Mouse (Mus musculus) cerebellum, adult 9-10 months (tissue): ENCODE measurements around the gene 1700022I11Rik.

Experiments
- DNase-seq: peaks from one replicate; pipeline ENCODE4 v3.0.0; 2022

1700022I11Rik gene

DNA sequence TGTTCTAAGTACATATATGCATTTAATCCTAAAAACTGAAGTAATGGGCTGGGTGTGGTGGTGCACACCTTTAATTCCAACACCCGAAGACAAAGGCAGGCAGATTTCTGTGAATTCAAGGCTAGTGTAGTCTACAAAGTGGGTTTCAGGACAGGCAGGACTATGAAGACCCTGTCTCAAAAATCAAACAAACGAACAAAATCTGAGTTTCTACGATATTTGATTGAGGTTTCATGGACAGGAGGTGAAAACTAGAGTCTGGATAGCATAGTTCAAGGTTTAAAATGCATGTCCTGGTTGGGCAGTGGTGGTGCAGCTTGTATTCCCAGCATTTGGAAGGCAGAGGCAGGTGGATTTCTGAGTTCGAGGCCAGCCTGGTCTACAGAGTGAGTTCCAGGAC, at the start of gene 1700022I11Rik:
TSS of gene 1700022I11Rik (plus strand) at position 301 of the 400 bp plus-strand sequence.
- no peak for DNase-seq

DNA sequence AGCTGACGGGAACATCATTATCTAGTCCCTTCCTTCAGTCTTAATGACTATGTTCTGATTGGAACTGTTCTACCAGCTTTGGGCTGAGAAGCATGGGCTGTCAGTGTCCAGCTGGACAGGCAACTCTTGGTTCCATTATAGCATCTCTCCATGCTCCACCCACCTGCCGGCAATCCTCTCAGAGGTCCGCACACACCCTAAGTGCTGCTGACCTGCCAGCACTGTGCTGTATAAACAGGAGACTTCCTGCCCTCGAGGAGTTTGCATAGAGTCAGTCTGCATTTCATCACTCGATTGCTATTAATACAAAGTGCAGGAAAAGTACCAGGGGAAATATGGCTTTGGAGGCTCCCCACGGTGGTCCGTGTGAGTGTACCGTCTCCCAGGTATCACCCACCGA, 48.7 kb upstream of the 1700022I11Rik start:
- DNase-seq, result no peak

DNA sequence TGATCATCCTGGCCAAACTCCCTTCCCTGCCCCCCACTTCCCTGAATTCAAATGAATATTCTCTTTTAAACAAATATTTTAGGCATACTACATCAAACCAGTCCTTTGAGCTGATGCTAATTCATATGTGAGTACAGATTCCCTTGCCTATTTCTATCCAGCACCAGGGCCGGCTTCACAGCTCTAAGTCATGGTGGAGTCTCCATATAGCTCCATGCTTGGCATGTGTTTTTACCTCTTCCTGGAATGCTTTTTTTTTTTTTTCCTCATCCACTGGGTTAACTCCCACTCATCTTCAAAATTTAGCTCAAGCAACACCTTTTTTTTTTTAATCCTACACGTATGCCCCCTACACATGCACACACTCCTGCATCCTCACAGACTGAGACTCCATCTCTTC, 47.9 kb upstream of the 1700022I11Rik start:
- no peak for DNase-seq

DNA sequence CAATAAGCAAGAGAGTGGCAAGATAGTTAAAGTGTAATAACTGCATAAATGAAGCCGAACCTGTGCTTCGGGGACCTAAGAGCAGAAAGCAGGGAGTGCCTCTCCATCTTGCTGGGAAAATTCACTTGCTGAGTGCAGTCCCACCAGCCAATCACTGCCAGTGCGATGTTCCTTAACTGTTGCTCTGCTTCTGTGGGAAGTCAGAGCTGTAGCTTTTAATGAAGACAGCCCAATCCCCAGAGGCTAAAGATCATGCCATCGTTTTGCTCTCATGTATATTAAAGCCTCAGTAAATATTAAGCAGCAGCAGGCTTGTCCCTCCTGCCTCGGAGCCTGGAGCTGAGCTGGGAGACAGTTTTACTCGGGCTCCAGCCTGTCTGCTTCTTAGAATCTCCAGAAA, 47.3 kb upstream of the 1700022I11Rik start:
- no peak for DNase-seq

DNA sequence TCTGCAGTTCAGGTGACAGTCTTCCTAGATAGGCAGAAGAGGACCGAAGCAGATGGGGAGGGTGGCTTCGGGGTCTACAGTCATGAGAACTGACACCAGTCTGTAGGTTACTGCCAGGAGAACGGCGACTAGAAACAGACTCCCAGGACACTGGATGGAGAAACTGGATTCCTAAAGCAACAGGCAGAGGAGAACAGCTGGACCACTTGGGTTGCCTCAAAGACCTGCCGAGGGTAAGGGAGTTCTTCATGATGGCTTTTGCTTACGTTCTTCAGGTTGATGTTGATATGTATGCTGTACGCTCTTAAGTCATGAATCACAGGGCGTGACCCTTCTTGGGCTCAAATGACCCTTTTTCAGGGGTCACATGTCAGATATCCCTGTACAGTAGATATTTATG, 46.9 kb upstream of the 1700022I11Rik start:
- no peak for DNase-seq

DNA sequence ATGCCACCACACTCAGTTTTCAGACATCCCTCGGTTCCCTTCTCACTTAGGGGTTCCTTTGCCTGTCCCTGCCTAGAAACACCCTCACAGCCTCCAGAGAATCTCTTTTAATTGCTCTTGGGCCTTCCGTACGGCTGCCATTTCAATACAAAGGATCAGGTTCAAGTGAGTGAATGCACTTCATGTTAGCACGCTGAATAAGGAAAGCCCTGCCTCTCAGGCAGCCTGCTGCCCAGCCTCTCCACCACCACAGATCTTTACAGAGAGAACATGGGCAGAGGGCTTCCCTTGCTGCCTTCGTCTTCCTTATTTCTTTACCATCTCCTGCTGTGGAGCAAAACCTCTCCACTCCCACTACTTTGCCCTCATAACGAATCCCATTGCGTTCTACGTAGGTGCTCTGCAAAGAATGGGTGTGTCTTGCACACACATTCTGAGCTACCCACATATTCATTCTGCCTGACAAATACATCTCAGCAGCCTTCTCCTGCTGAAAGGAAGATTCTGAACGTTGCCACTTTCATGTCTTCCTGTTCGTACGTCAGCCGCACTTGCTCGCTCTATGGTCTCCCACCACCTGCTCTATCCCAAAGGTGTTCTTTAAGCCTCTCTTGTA, 45.2 kb upstream of the 1700022I11Rik start:
- DNase-seq, result no peak

DNA sequence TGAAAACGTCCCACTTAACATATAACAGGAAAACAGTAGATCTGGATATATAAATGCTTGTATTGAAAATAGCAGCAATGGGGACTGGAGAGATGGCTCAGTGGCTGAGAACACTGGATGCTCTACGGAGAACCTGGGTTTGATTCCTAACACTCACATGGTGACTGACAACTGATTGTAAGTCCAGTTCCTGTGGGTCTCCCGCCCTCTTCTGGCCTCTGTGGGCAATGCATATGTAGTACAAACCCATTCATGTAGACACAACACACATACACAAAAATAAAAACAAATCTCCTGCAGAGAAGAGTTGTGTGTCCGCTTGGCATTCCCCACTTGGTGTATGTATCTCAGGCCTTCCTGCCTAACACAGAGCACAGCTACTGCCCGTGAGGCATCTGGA, 41.2 kb upstream of the 1700022I11Rik start:
- DNase-seq, result no peak

DNA sequence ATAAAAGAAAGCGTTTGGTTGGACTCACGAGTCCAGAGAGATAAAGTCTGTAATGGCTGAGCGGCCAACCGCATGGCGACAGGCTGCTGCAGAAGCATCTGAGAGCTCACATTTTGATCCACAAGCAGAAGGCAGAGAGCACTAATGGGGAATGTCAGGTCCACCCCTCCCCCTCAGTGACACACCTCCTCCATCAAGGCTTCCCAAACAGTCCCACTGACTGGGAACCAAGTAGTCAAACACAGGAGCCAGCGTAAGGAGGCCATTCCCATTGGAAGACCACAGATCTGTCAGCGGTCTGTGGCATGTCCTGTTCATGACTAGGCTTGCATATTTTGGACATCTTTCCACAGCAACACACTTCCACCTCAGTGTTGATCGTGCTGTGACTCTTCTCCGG, 40.5 kb upstream of the 1700022I11Rik start:
- DNase-seq, result no peak

DNA sequence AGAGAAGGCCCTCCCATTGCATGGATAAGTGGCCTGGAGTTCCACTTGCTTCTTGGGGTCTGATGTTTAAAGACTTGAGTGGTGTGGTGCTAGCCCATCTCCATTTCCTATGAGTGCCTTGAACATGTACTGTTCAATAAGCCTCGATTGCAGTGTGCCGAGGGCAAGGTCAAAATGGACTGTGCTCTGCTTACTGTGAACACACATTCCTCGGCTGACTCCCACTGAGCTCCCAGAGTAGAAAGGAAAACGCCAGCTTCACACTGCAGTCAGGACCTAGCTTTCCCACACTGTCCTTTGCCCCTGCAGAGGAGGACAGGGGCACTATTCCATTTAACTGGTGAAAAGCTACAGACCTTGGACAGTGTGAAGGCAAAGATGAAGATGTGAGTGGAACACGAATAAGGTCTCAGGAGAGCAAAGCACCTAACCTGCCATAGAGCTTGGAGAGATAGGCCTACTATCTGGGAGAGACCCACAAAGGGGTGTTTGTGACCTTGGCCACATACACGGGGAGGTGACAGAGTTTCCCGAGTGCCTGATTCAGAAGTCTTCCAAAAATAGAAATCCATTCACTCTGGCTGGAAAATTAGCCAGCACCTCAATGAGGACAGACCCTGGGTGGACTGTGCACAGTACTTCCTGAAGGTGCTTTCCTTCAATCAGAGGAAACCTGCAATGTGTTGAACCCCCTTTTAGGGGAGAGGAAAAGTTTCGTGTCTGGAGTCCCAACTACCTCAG, 37.0 kb upstream of the 1700022I11Rik start:
- no peak for DNase-seq

DNA sequence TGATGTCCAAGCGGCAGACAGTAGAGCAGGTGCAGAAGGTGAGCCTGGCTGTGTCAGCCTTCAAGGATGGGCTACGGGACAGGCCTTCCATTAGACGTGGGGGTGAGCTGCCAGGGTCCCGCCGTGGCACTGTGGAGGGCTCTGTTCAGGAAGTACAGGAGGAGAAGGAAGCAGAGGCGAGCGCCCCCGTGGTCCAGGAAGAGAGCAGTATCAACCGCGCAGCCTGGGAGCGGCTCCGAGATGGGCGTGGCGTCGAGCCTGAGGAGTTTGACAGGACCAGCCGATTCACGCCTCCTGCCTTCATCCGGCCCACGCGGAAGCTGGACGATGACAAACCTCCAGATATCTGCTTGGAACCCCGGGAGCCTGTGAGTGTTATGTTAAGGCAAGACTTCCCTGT, 35.8 kb upstream of the 1700022I11Rik start:
- no peak for DNase-seq

DNA sequence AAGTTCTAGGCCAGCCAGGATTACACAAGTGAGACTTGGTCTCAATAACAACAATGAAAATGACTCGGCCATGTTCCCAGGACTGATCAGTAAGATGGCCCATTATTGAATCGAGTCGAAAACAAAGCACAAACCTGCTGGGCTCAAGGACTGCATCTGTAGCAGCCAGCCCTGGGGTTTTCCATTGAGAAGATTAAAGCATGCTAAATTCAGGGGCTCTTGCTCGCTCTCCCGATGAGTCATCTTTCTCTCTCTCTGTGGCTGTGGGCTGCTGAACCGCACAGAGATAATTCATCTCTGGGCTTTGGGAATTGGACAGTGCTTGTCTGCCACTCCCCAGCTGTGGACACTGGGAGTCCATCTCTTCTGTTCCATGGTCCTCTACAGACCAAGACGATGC, 28.0 kb upstream of the 1700022I11Rik start:
- DNase-seq, result no peak

DNA sequence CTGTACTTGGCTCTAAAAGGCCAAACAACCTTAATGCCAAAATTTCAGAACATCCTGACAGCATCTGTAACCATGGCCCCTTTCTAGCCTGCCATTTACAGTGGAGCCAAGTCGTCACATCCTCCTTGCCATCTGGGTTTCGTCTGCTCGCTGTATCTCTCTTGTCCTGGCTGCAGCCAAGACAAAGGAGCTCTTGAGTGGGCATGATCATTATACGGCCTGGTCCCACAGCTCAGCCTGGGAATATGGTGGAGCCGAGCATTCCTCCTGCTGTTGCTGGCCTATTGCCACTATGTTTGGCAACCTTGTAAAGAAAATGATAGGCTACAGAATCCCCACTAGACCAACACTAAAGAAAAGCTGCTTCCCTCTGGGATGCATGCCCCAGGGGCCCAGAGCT, 26.1 kb upstream of the 1700022I11Rik start:
- DNase-seq, result no peak

DNA sequence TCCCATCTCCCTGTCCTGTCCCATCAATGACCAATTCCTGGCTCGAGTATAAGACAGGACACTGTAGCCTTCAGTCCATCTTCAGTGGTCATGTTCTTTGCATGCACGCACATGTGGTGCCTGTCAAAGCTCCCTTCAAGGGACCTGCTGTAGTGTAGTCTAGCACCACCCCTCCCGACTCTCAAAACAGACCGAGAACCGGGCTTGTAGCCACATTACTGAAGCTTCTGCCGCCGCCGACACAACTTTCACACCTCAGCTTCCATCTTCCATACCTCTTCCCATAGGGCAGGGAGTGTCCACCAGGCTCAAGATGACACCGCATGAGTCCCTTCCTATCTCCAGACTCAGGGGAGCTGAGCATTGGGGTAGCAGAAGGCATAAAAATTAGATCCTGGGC, 25.2 kb upstream of the 1700022I11Rik start:
- no peak for DNase-seq

DNA sequence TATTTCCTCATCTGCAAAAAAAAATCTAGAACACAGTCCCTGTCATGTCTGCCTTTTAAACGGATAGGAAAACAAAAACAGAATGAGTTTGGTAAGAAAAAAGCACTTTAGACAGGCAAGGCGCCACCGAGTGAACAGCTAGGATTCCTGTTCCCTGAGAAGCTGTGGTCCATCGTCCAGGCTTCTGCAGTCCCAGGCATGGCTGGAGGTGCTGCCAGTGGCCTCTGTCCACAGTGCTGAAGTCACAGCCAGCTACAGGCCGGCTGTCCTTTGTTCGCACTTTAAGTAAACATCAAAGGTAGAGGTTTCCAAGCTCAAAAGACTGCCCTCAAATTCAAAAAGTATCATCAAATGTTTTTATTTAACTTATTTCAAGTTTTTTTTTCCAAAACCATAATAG, 24.4 kb upstream of the 1700022I11Rik start:
- DNase-seq, result no peak

DNA sequence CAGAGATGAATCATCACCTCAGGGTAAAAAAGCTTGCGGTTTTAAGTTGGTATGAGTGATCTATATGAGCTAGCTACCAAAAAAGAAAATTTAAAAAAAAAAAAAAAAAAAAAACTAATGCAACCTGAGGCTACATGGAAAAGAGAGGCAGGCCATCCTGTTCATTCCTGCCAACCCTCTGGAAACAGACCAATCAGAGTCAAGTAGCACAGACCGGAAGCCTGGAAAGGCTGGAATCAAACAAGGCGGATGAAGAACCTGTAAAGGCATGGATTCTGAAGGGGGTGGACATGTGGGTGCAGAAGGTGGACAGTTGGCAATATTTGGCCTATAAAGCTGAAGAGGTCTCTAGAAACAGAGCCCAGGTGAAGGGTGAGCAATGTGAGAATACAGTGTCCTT, 24.0 kb upstream of the 1700022I11Rik start:
- DNase-seq, result no peak

DNA sequence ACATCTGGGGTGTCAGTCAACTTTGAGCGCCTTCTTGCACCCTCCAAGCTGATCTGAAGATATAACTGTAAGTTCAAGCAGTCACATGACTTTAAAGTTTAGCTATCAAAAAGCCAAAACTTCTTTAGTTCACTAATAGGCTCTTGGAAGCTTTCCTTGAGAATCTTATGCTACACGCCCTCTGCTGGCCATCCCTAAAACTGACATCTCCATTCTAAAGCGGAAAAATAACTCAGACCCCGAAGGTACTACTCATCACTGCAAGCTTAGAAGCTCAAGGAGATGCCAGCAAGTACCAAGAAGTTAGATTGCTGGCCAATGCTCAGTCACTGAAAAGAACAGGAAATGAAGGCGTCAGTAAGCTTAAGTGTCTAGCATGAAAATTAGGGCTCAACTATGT, 23.5 kb upstream of the 1700022I11Rik start:
- DNase-seq, result peak; percentile 77

DNA sequence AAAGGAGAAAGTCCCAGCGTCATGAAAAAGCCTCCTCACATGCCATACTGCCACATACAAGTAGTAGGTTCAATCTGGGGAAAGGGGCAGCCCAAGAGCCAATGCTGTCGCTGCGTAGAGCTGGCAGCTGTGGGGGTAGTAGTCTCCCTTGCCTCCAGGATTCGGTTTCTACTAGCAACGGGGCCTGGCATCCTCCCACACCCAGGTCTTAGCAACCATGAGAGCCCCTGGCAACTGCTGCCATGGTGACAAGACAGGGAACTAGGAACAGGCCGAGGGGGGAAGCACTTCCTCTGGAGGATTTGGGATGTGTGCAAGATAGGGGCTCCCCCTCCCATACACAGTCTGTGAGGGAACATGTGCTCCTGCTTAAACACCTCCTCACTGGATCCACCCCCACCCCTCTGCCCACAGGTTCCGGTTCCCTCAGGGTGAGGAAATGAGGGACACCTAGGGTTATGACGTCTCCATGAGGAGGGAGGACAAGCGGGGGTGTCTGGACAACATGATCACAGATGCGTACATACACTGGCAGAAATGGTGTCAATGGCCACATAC, 22.6 kb upstream of the 1700022I11Rik start:
- DNase-seq, result peak; percentile 46

DNA sequence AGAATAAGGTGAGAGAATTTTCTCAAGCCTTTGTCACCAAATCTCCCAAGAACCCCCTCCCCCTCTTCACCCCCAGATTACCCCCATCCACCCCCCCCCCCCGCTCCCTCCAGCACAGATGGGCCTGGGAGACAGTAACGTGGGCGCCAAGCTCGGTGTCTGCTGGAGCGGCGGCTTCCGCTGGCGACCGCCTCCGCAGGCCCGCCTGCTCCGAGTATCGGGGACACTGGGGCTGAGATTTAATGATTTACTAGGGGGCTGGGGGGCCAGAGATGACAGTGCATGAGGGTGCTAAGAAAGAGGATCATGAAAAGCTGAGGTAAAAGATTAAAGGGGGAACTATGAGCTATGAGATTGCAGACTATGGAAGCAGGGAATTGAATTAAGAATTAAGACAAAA, 20.9 kb upstream of the 1700022I11Rik start:
- DNase-seq, result peak; percentile 37

DNA sequence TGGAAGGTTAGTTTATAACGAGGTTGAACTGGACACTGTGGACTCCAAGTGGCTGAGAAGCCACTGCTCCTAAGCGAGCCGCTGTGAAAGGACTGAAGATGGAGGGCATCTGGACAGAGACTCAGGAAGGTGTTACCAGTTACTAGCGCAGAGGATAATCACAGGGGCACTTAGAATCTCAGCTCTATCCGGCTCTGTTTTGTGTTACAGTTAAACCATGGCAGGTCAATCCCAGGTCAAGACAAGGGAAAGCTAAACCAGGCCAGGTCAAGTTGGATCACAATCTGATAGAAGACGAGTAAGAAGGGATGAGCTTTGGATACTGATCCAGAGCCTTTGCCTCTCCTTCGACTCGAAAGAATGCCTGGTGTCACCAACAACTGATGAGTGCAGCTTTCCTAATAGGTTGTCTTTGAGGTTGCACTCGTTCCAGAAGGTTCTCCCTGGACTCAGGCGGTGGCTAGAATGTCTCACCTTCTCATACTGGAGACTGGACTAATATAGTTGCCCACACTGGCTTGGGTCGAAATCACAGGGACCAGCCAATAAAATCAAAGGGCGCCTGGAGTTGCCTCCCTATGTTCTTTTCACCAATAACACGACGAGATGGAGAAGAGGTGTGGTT, 20.2 kb upstream of the 1700022I11Rik start:
- no peak for DNase-seq

DNA sequence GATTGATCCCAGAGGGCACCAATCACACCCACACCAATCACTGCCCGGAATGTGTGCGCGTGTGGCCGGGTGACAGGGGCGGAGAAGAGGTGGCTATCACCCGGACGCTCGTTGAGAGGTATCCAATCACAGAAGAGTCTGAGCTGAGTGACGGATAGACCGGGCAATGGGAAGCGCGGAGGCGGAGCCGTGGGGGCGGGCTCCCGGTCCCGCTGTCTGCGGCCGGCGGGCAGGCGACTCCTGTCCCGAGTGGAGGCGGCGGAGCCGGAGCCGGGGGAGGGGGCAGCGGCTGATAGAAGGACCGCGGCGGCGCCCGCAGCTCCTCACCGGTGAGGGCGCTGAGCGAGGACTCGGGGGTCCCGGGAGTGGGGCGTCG, 19.7 kb upstream of the 1700022I11Rik start, which contains the start of gene Dnajb5:
TSS of gene Dnajb5 (plus strand) at position 139 of the 376 bp plus-strand sequence.
- DNase-seq, result peak; percentile 100

DNA sequence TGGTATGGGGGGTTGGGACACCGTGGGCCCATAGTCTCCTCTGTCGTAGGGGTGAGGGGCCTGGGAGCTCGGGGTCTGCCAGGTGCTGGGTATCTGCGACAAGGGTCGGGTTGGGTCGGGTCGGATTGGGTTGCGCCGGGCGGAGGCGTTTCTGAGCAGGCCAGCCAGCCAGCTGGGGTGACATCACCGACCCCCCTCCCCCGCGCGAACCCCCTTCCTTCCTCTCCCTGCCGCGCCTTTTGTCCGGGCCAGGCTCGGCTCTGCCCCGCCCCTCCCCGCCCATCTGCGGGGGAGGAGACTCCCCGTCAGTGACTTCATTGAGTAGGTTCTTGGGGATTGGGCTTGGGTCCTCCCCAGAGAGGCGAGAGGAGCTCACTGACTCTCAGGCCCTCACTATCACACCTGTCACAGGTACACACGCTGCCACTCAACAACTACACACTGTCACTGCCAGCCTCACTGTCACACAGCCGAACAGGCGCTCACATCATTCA, 19.3 kb upstream of the 1700022I11Rik start:
- DNase-seq, result peak; percentile 85

DNA sequence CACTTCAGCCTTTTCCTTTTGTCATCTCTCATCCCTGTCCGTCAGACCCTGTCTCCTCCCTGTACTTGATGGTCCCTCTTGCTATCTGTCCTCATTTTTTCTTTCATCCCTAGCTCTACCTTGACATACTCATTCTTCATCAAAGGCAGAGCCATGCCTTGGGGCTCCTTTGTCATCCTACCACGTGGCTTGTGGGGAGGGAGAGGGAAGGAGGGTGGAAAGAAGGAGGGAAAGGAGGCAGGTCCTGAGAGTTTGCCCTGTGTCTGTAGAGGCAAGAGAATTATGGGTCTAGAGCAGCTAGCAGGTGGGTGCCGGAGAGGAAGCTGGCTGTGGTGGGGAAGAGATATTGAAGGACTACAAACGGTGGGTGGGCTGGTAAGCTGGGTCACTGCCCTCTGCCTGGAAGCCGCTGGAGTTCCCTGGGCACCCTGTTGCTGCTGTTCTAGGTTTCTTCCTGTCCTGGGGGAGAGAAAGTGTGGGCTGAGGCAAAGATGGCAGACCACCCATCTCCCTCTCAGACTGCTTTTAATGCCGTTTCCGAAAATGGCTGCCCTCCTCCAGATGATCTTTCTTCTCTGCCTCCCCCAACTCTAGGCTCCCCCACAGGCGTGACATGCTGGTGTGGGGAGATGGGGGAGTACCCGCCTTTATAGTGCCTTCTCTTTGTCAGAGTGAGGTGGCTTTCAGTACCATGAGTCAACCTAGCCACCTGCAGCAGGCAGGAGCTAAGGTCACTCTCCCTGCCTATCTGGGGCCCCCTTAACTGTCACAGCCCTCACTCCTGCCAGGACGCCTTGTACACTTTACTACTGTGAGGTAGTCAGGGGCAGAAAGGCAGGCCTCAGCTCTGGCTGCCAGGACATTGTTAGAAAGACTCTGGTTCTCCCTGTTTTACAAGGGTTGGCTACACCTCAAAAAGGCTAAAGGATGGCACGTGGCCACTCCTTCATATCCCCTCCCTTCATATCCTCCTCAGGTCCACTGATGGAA, 17.9 kb upstream of the 1700022I11Rik start:
- DNase-seq, result peak; percentile 53
